Mouse (Mus musculus) CH12.LX (cell line): ENCODE measurements around the gene Clstn1. TPM values are rescaled to one million over a fixed set of nuclear protein-coding genes. Genes with fewer than 3 reads are reported as not detected.

Source experiments
- DNase-seq: peaks from one replicate; pipeline ENCODE4 v3.0.0-alpha.2; 2013; ENCODE audit errors: extremely low read depth
- H3K27ac ChIP-seq: 2 replicates; pipeline ENCODE4 v1.5.1; 2012; ENCODE audit warnings: low read depth, mild to moderate bottlenecking, control low read depth, moderate library complexity; ENCODE audit not compliant: insufficient read depth
- H3K27me3 ChIP-seq: replicated peaks from 2 replicates; pipeline ENCODE3; 2012; ENCODE audit warnings: inconsistent platforms
- H3K36me3 ChIP-seq, 2 experiments: replicated peaks in 1 of 2; 2 replicates each; pipeline versions ENCODE3 to v1.6.1; 2012; ENCODE audit warnings: inconsistent platforms in 1 of 2, low read length in 1 of 2, mild to moderate bottlenecking in 1 of 2, mixed read lengths in 1 of 2, moderate library complexity in 1 of 2; ENCODE audit not compliant: control insufficient read depth in 1 of 2, insufficient read depth in 1 of 2
- H3K4me1 ChIP-seq, 2 experiments: 2 replicates each; pipeline ENCODE4 v1.6.1; 2012; ENCODE audit warnings: inconsistent platforms in 1 of 2, moderate library complexity in 1 of 2; ENCODE audit not compliant: insufficient read depth in 2 of 2, control insufficient read depth in 1 of 2
- H3K4me2 ChIP-seq: 2 replicates; pipeline ENCODE4 v1.6.1; 2012; ENCODE audit warnings: low read depth, mild to moderate bottlenecking, control low read depth; ENCODE audit not compliant: poor library complexity, insufficient read depth, severe bottlenecking
- H3K4me3 ChIP-seq, 3 experiments: fragments of 150-350 bp in 1 of 3; sonication (generic) in 1 of 3; replicated peaks in 1 of 3; 2 replicates each; pipeline versions ENCODE3 to v1.5.1; 2011 to 2012; ENCODE audit warnings: low read depth in 2 of 3, low read length in 2 of 3, mild to moderate bottlenecking in 2 of 3, moderate library complexity in 2 of 3, control low read depth in 1 of 3, improper control_type of control experiment in 1 of 3, inconsistent platforms in 1 of 3, mixed read lengths in 1 of 3; ENCODE audit not compliant: poor library complexity in 1 of 3
- H3K79me2 ChIP-seq: replicated peaks from 2 replicates; pipeline ENCODE4 v1.6.1; 2012; ENCODE audit warnings: mild to moderate bottlenecking, moderate library complexity; ENCODE audit not compliant: control insufficient read depth, poor library complexity, insufficient read depth, severe bottlenecking; ENCODE audit errors: extremely low read depth
- H3K9ac ChIP-seq: 2 replicates; pipeline ENCODE4 v1.6.1; 2012; ENCODE audit warnings: low read depth, mild to moderate bottlenecking, control low read depth, moderate library complexity; ENCODE audit not compliant: insufficient read depth
- H3K9me3 ChIP-seq: replicated peaks from 2 replicates; pipeline ENCODE3; 2012; ENCODE audit warnings: low read length, inconsistent platforms, mixed read lengths
- BHLHE40 ChIP-seq: IDR thresholded peaks from 2 replicates; pipeline ENCODE4 v1.6.1; 2011; ENCODE audit warnings: mild to moderate bottlenecking, low read depth, low read length, improper control_type of control experiment
- CHD1 ChIP-seq: IDR thresholded peaks from 2 replicates; pipeline ENCODE4 v1.6.1; 2012; ENCODE audit warnings: low read depth, low read length, improper control_type of control experiment, inconsistent platforms
- CHD2 ChIP-seq: IDR thresholded peaks from 2 replicates; pipeline ENCODE4 v1.6.1; 2011; ENCODE audit warnings: low read length, improper control_type of control experiment
- CTCF ChIP-seq, 2 experiments: IDR thresholded peaks in 1 of 2; conservative IDR thresholded peaks in 1 of 2; 2 replicates each; pipeline ENCODE4 v1.5.1; 2011 to 2012; ENCODE audit warnings: low read depth in 2 of 2, low read length in 2 of 2, improper control_type of control experiment in 1 of 2, inconsistent platforms in 1 of 2, mild to moderate bottlenecking in 1 of 2, moderate library complexity in 1 of 2
- ELF1 ChIP-seq: IDR thresholded peaks from 2 replicates; pipeline ENCODE4 v1.6.1; 2014; ENCODE audit warnings: low read depth, mild to moderate bottlenecking, inconsistent platforms, low read length, improper control_type of control experiment
- EP300 ChIP-seq: IDR thresholded peaks from 2 replicates; pipeline ENCODE4 v1.6.1; 2011; ENCODE audit warnings: low read length, improper control_type of control experiment
- ETS1 ChIP-seq: conservative IDR thresholded peaks from 2 replicates; pipeline ENCODE4 v1.6.1; 2012; ENCODE audit warnings: low read depth, mild to moderate bottlenecking, inconsistent platforms, low read length, improper control_type of control experiment, moderate library complexity
- HCFC1 ChIP-seq: IDR thresholded peaks from 2 replicates; pipeline ENCODE4 v1.6.1; 2012; ENCODE audit warnings: low read depth, mild to moderate bottlenecking, inconsistent platforms, low read length, improper control_type of control experiment
- IRF4 ChIP-seq: IDR thresholded peaks from 2 replicates; pipeline ENCODE4 v1.6.1; 2014; ENCODE audit warnings: low read depth, mild to moderate bottlenecking, inconsistent platforms, low read length, improper control_type of control experiment
- JUND ChIP-seq: conservative IDR thresholded peaks from 2 replicates; pipeline ENCODE4 v1.6.1; 2011; ENCODE audit warnings: low read depth, low read length, improper control_type of control experiment
- KAT2A ChIP-seq: IDR thresholded peaks from 2 replicates; pipeline ENCODE4 v1.6.1; 2012; ENCODE audit warnings: low read length, improper control_type of control experiment, inconsistent platforms; ENCODE audit not compliant: insufficient replicate concordance
- MAZ ChIP-seq: IDR thresholded peaks from 2 replicates; pipeline ENCODE4 v1.6.1; 2012; ENCODE audit warnings: low read depth, mild to moderate bottlenecking, inconsistent platforms, low read length, improper control_type of control experiment, moderate library complexity
- MEF2A ChIP-seq: IDR thresholded peaks from 2 replicates; pipeline ENCODE4 v1.6.1; 2014; ENCODE audit warnings: low read depth, mild to moderate bottlenecking, inconsistent platforms, low read length, improper control_type of control experiment, borderline replicate concordance
- NELFE ChIP-seq: IDR thresholded peaks from 2 replicates; pipeline ENCODE4 v1.6.1; 2011; ENCODE audit warnings: low read depth, low read length, improper control_type of control experiment
- NRF1 ChIP-seq: IDR thresholded peaks from 2 replicates; pipeline ENCODE4 v1.6.1; 2014; ENCODE audit warnings: low read depth, mild to moderate bottlenecking, inconsistent platforms, low read length, improper control_type of control experiment, moderate library complexity
- RAD21 ChIP-seq: IDR thresholded peaks from 2 replicates; pipeline ENCODE4 v1.6.1; 2011; ENCODE audit warnings: low read depth, mild to moderate bottlenecking, low read length, improper control_type of control experiment, moderate library complexity
- TBP ChIP-seq: conservative IDR thresholded peaks from 2 replicates; pipeline ENCODE4 v1.6.1; 2011; ENCODE audit warnings: low read depth, low read length, improper control_type of control experiment
- TCF12 ChIP-seq: IDR thresholded peaks from 2 replicates; pipeline ENCODE4 v1.6.1; 2014; ENCODE audit warnings: low read depth, mild to moderate bottlenecking, inconsistent platforms, low read length, improper control_type of control experiment
- USF2 ChIP-seq: conservative IDR thresholded peaks from 2 replicates; pipeline ENCODE4 v1.6.1; 2011; ENCODE audit warnings: low read depth, low read length, improper control_type of control experiment
- ZKSCAN1 ChIP-seq: IDR thresholded peaks from 2 replicates; pipeline ENCODE4 v1.6.1; 2012; ENCODE audit warnings: low read depth, inconsistent platforms, low read length, improper control_type of control experiment, borderline replicate concordance
- dilution Hi-C: fragments of 300-500 bp; cut with MboI; formaldehyde crosslinking; loops from 2 replicates; pipeline ENCODE4 v1.14.3; 2020; ENCODE audit warnings: low sequenced_read_pairs; ENCODE audit not compliant: extremely low pct_unique_long_range_greater_than_20kb, extremely low pct_ligation_motif_present
- in situ Hi-C: fragments of 300-500 bp; cut with MboI; formaldehyde crosslinking; loops from 3 replicates; pipeline ENCODE4 v1.14.3; 2019; ENCODE audit warnings: low sequenced_read_pairs, low pct_ligation_motif_present, low pct_unique_long_range_greater_than_20kb, mixed read lengths
- polyA plus RNA-seq: library from polyadenylated mRNA; unstranded; fragments of >175 nt; gene quantifications from 2 replicates; pipeline ENCODE4 v1.2.1, GENCODE M21; 2012; ENCODE audit warnings: low read depth; ENCODE audit not compliant: insufficient read length
- total RNA-seq, 2 experiments: library from RNA; depleted of rRNA; stranded (reverse); fragments of 300-350 nt in 1 of 2; fragments of >200 nt in 1 of 2; gene quantifications; 2 replicates each; pipeline ENCODE4 v1.2.3; 2012 to 2014

Gene Clstn1
- total and polyA plus RNA-seq, 3 experiments, result 26.4 to 53.1 (median 35.2) TPM

DNA sequence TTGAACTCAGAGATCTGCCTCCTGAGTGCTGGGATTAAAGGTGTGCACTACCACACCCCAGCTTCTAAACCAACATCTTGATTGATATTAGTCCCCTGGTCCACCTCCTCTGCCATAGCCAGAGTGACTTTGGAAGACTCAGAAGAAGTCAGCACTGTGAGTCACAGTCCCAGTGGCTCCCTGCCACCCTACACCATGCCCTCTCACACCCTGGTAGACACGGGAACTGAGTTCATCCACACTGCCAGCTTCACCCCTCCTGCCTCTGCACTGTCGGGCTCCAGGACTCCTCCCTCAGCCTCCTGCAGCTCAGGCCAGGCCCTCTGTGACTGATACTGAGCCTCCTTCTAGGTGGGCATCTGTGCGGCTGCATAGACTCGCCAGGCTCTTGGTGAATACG, 35.4 kb upstream of the Clstn1 start:
- Histone ChIP-seq H3K4me1 (peaks cover 10 to 48% of the 10 kb centered on the region in 2 experiments; a peak in 3 of 4 replicates), H3K79me2 (no peaks in the 10 kb centered on the region), H3K9ac (no peak overlapping the region), H3K9me3 (no peaks in the 10 kb centered on the region), H3K27me3 (no peaks in the 10 kb centered on the region), H3K36me3 (no peaks in the 10 kb centered on the region), H3K27ac (no peak overlapping the region), H3K4me3 (no peak overlapping the region), H3K4me2 (no peak overlapping the region)
- no peak for TF ChIP-seq KAT2A
- TF ChIP-seq NRF1, result no peak
- no peak for TF ChIP-seq ELF1
- TF ChIP-seq MEF2A, result no peak
- TF ChIP-seq CHD1, result no peak
- no peak for TF ChIP-seq JUND
- dilution Hi-C loops (no loop called here), in situ Hi-C loops (no loop called here)
- DNase-seq, result no peak

DNA sequence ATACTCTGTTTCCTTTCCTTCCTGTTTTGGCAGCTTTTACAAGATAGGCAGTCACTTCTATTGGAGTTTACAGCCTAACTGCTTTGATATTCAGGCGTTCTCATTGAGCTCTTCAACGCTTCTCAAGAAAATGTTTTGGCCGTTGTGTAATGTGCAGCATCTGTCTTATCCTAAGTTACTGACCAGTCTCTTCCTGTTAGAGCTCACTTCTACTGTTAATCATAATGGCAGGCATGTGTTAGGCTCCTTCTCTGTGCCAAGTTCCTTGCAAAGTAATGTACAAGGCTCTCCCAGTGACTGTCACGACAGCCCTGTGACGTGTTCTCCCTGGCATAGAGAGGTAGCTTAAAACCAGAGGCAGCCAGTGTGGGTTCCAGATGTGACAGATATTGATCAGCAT, 34.6 kb upstream of the Clstn1 start:
- no peak overlapping the region for H3K27ac ChIP-seq
- dilution Hi-C loops, result no loop called here
- DNase-seq, result no peak
- in situ Hi-C loops, result no loop called here
- H3K4me1 ChIP-seq, result peaks cover 8 to 40% of the 10 kb centered on the region in 2 experiments; a peak in 3 of 4 replicates
- H3K4me3 ChIP-seq, result no peak overlapping the region
- H3K36me3 ChIP-seq, result no peaks in the 10 kb centered on the region
- H3K4me2 ChIP-seq, result no peak overlapping the region
- no peak for TF ChIP-seq CHD2
- no peak for TF ChIP-seq MAZ
- TF ChIP-seq ZKSCAN1, result no peak
- no peak for TF ChIP-seq JUND
- no peak for TF ChIP-seq NELFE
- TF ChIP-seq TBP, result no peak
- no peak for TF ChIP-seq HCFC1
- no peak for TF ChIP-seq ETS1
- no peak for TF ChIP-seq TCF12
- TF ChIP-seq RAD21, result no peak
- no peak for TF ChIP-seq BHLHE40
- no peak for TF ChIP-seq KAT2A
- TF ChIP-seq IRF4, result no peak
- no peak for TF ChIP-seq CTCF (conservative IDR thresholded peaks at IDR 0.05 in 1 of 2, IDR thresholded peaks at IDR 0.05 in 1 of 2; ENCODE audit: low read depth in 2 of 2, low read length in 2 of 2)
- no peak for TF ChIP-seq EP300
- no peak for TF ChIP-seq USF2
- no peak overlapping the region for H3K9ac ChIP-seq
- H3K79me2 ChIP-seq, result no peaks in the 10 kb centered on the region
- no peaks in the 10 kb centered on the region for H3K9me3 ChIP-seq
- H3K27me3 ChIP-seq, result no peaks in the 10 kb centered on the region
